Mouse (Mus musculus) stomach, embryonic 16.5 days (tissue): Measurements from ENCODE around the gene Gpa33. TPM values are rescaled to one million over a fixed set of nuclear protein-coding genes. Genes with fewer than 3 reads are reported as not detected.
"Not testable (repeated sequence)": the region's sequence is repeated elsewhere in the genome, so short reads cannot be mapped to it uniquely, and the experiment has no call there.

Experiments
- ATAC-seq: fragments of 200-750 bp; cut with Nextera tagmentation; 2 replicates; pipeline ENCODE4 v1.8.0; 2017; ENCODE audit warnings: moderate number of reproducible peaks, moderate TSS enrichment; ENCODE audit not compliant: insufficient read depth, low FRiP score
- H3K27ac ChIP-seq: fragments of 300-500 bp; sonication (generic); 2 replicates; pipeline ENCODE4 v1.5.1; 2014; ENCODE audit warnings: low read length
- H3K27me3 ChIP-seq: fragments of 300-500 bp; sonication (generic); 2 replicates; pipeline ENCODE4 v1.6.1; 2014; ENCODE audit warnings: low read length, control low read depth, mixed read lengths; ENCODE audit not compliant: control insufficient read depth, insufficient read depth
- H3K36me3 ChIP-seq: fragments of 300-500 bp; sonication (generic); 2 replicates; pipeline ENCODE4 v1.6.1; 2014; ENCODE audit warnings: low read length; ENCODE audit not compliant: control insufficient read depth, insufficient read depth
- H3K4me1 ChIP-seq: fragments of 300-500 bp; sonication (generic); 2 replicates; pipeline ENCODE4 v1.6.1; 2014; ENCODE audit warnings: low read length, control low read depth, mixed read lengths; ENCODE audit not compliant: control insufficient read depth, insufficient read depth
- H3K4me2 ChIP-seq: fragments of 300-500 bp; sonication (generic); 2 replicates; pipeline ENCODE4 v1.6.1; 2014; ENCODE audit warnings: low read depth, low read length, mixed read lengths
- H3K4me3 ChIP-seq: fragments of 300-500 bp; sonication (generic); replicated peaks from 2 replicates; pipeline ENCODE4 v1.5.1; 2014; ENCODE audit warnings: mild to moderate bottlenecking, low read length
- H3K9ac ChIP-seq: fragments of 300-500 bp; sonication (generic); 2 replicates; pipeline ENCODE4 v1.6.1; 2014; ENCODE audit warnings: low read length
- H3K9me3 ChIP-seq: fragments of 300-500 bp; sonication (generic); replicated peaks from 2 replicates; pipeline ENCODE4 v1.6.1; 2016; ENCODE audit warnings: low read length, control low read depth; ENCODE audit not compliant: control insufficient read depth
- WGBS: fragments of 180-500 bp; shearing (Covaris S2); extraction: QIAGEN DNeasy Blood & Tissue Kit; methylation state at CpG from one replicate; pipeline ENCODE4 v1.1.7; 2014; 5-methylcytosine and 5-hydroxymethylcytosine counted together
- polyA plus RNA-seq: library from polyadenylated mRNA; unstranded; fragments of >200 nt; fragmentation: Nextera tagmentation; extraction: Ambion mirVana; gene quantifications from 2 replicates; pipeline ENCODE4 v1.2.1, GENCODE M21; 2015

Gpa33 gene
- polyA plus RNA-seq, 1 experiment from 2014 or later, result 11.9 TPM

DNA sequence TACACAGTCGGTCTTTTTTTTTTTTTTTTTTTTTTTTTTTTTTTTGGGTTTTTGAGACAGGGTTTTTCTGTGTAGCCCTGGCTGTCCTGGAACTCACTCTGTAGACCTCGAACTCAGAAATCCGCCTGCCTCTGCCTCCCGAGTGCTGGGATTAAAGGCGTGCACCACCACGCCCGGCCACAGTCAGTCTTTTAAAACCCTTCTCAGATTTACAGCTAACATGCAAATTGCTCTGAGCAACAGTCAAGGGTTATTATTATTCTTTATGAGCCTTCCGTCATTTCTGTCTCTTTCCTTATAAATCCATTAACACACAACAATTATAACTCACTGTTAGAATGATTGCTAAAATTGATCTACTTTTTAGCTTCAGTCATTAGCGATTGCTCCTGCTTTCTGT is 11.8 kb downstream of the Gpa33 start:
- H3K9me3 ChIP-seq, H3K4me2 ChIP-seq, H3K9ac ChIP-seq, H3K4me3 ChIP-seq, H3K36me3 ChIP-seq, ATAC-seq, H3K4me1 ChIP-seq, H3K27ac ChIP-seq, H3K27me3 ChIP-seq: not testable (repeated sequence)
- WGBS, result 86% methylated on average over 9 of the region's 9 CpGs

DNA sequence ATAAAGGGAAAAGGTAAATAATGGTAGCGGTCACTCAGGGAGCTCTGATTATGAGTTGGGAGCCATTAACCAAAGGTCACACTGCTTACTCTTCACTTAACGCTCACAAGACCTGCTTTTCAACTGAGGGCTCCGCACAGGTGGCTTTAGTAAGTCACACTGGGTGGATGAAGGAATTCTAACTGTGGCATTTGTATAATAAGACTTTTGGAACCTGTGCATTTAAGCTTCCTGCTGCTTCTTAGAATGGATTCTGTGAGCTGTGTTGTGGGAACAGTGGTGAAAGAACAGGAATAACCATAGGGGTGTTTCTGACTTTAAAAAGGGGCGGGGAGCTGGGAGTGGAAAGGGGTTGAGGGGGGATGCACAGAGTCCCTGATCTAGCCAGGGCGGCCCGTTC is 12.3 kb downstream of the Gpa33 start:
- no peak for ATAC-seq
- H3K27ac ChIP-seq, result no peak overlapping the region
- WGBS, result 69% methylated on average over 6 of the region's 6 CpGs

GRCm38 (mm10) chr1:166146626-166147025 is 16.6 kb downstream of the Gpa33 start:
- no peaks in the 10 kb centered on the region for H3K27me3 ChIP-seq
- ATAC-seq, result no peak
- no peak overlapping the region for H3K4me3 ChIP-seq
- H3K36me3 ChIP-seq, result no peaks in the 10 kb centered on the region
- H3K9me3 ChIP-seq, result no peaks in the 10 kb centered on the region
- H3K27ac ChIP-seq, result no peak overlapping the region
- no peaks in the 10 kb centered on the region for H3K4me1 ChIP-seq
- no peak overlapping the region for H3K9ac ChIP-seq
- WGBS, result 86% methylated on average over 11 of the region's 11 CpGs
- no peak overlapping the region for H3K4me2 ChIP-seq

More for the DNA sequence above, 12.3 kb downstream of the Gpa33 start:
- Histone ChIP-seq H3K4me1 (peaks cover 4% of the 10 kb centered on the region; the same call in 1 of the 2 replicates), H3K36me3 (no peaks in the 10 kb centered on the region), H3K27me3 (no peaks in the 10 kb centered on the region), H3K9ac (no peak overlapping the region), H3K4me3 (no peak overlapping the region), H3K4me2 (no peak overlapping the region), H3K9me3 (no peaks in the 10 kb centered on the region)

- no peaks in the 10 kb centered on the region for H3K4me1 ChIP-seq
- no peak overlapping the region for H3K4me2 ChIP-seq
- H3K27me3 ChIP-seq, result no peaks in the 10 kb centered on the region
- H3K9me3 ChIP-seq, result no peaks in the 10 kb centered on the region
- ATAC-seq, result no peak
- H3K27ac ChIP-seq, result no peak overlapping the region
- no peak overlapping the region for H3K9ac ChIP-seq
- WGBS, result 61% methylated on average over 3 of the region's 3 CpGs
- H3K36me3 ChIP-seq, result no peaks in the 10 kb centered on the region
- no peak overlapping the region for H3K4me3 ChIP-seq
These were observed 17.6 kb downstream of the Gpa33 start for GRCm38 (mm10) chr1:166147657-166148056.

DNA sequence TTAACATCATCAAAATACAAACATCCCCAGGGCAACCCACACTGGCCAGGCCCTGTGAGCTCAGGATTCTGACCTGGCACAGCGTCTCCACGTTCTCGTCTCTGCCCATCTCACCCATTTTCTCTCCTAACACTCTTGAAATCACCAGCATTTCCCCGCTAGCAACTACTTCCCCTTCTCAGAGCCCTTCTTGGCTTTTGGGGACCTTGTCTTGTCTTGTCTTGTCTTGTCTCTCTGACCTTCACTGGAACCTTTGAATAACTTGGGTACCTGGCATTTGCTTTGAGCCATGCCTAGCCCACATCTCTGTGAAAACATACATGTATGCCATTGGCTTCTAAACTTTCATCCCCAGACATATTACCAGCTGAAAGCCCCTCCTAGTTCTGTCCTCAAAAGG is 19.4 kb downstream of the Gpa33 start:
- H3K27me3 ChIP-seq, result peaks cover 1% of the 10 kb centered on the region; the same call in 1 of the 2 replicates
- H3K27ac ChIP-seq, result no peak overlapping the region
- no peak overlapping the region for H3K4me3 ChIP-seq
- H3K4me2 ChIP-seq, result no peak overlapping the region
- H3K36me3 ChIP-seq, result no peaks in the 10 kb centered on the region
- no peak for ATAC-seq
- 89% methylated on average over 4 of the region's 4 CpGs for WGBS
- no peak overlapping the region for H3K9ac ChIP-seq
- no peaks in the 10 kb centered on the region for H3K4me1 ChIP-seq
- H3K9me3 ChIP-seq, result no peaks in the 10 kb centered on the region

GRCm38 (mm10) chr1:166150035-166150434 is 20.0 kb downstream of the Gpa33 start:
- Histone ChIP-seq H3K27me3 (peaks cover 6% of the 10 kb centered on the region), H3K9ac (no peak overlapping the region), H3K4me1 (no peaks in the 10 kb centered on the region; the same call in 1 of the 2 replicates), H3K4me3 (no peak overlapping the region), H3K36me3 (no peaks in the 10 kb centered on the region), H3K9me3 (no peaks in the 10 kb centered on the region), H3K4me2 (no peak overlapping the region), H3K27ac (no peak overlapping the region)
- ATAC-seq, result no peak
- WGBS, result 85% methylated on average over 7 of the region's 7 CpGs

GRCm38 (mm10) chr1:166151341-166151740 is 21.3 kb downstream of the Gpa33 start:
- Histone ChIP-seq H3K4me1 (no peaks in the 10 kb centered on the region; the same call in 1 of the 2 replicates), H3K9ac (no peak overlapping the region), H3K27ac (no peak overlapping the region), H3K27me3 (peaks cover 12% of the 10 kb centered on the region), H3K36me3 (no peaks in the 10 kb centered on the region), H3K4me3 (no peak overlapping the region), H3K4me2 (no peak overlapping the region), H3K9me3 (no peaks in the 10 kb centered on the region)
- WGBS, result 58% methylated on average over 11 of the region's 11 CpGs
- no peak for ATAC-seq

DNA sequence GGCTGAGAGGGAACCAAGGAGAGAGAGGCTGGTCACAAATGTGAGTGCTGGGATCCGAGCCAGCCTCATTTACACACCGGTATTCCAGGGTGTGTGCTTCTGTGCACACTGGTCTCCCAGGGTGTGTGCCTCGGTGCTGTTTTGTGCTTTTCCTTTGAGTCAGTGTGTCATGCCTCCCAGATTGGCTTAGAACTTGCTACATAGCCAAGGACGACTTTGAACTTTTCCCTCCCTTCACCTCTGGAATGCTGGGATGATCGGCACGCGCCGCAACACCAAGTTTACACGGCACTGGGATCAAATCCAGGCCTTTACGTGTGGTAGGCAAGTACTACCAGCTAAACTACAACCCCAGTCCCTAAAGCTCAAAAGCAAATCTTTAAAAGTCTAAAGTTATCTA is 22.0 kb downstream of the Gpa33 start:
- no peak overlapping the region for H3K27ac ChIP-seq
- H3K4me3 ChIP-seq, result no peak overlapping the region
- H3K27me3 ChIP-seq, result peaks cover 12% of the 10 kb centered on the region
- H3K4me2 ChIP-seq, result no peak overlapping the region
- no peak for ATAC-seq
- no peaks in the 10 kb centered on the region for H3K36me3 ChIP-seq
- WGBS, result 89% methylated on average over 10 of the region's 10 CpGs
- no peaks in the 10 kb centered on the region; the same call in 1 of the 2 replicates for H3K4me1 ChIP-seq
- no peak overlapping the region for H3K9ac ChIP-seq
- no peaks in the 10 kb centered on the region for H3K9me3 ChIP-seq

DNA sequence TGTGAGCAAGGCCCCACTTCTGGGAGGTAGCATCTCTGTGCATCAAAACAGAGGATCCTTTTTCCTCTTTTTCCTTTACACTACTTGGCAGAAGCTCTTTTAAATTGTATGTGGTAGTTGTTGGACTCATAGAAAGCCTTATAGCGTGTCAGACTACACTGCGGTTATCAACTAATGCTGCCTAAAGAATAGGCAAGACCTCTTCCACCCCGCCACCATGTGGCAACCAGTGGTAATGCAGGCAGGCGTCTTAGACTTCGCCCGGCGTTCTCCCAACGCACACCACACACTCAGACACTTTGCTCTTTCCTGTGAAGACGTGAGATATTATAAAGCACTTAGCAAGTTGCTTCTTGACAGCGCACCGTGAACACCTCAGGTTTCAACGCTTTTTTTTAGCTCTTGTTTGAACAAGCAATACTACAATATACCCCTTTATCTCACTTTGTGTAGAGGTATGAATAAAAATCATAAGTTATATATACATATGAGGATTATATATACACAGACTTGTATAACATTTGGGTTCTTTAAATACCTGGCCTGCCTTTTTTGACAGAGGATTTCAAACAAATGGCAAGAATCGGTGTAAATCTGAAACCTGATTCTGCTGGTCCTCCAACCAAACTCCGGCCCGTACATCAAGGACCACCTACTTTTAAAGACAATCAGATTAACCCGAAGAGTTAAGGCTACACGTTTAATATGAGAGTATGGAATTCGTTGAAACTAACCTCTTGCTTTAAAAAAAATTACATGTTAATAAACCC is 23.5 kb downstream of the Gpa33 start:
- H3K27me3 ChIP-seq, result peaks cover 12% of the 10 kb centered on the region
- H3K4me1 ChIP-seq, result no peaks in the 10 kb centered on the region; the same call in 1 of the 2 replicates
- no peaks in the 10 kb centered on the region for H3K9me3 ChIP-seq
- 7% methylated on average over 18 of the region's 18 CpGs for WGBS
- no peaks in the 10 kb centered on the region for H3K36me3 ChIP-seq
- no peak overlapping the region for H3K4me3 ChIP-seq
- H3K4me2 ChIP-seq, result peak overlapping the region; percentile 41; the same call in 1 of the 2 replicates
- no peak overlapping the region for H3K9ac ChIP-seq
- H3K27ac ChIP-seq, result no peak overlapping the region
- peak; percentile 59; the same call in 1 of the 2 replicates for ATAC-seq
